Mouse (Mus musculus): ENCODE data around the gene Prr29. TPM values are rescaled to one million over a fixed set of nuclear protein-coding genes. Genes with fewer than 3 reads are reported as not detected.
A peak's percentile ranks its signal among the peaks of the same experiment; 100 is the strongest.

The Prr29 gene
- total RNA-seq, 2 experiments from 2014 or later: not detected

DNA sequence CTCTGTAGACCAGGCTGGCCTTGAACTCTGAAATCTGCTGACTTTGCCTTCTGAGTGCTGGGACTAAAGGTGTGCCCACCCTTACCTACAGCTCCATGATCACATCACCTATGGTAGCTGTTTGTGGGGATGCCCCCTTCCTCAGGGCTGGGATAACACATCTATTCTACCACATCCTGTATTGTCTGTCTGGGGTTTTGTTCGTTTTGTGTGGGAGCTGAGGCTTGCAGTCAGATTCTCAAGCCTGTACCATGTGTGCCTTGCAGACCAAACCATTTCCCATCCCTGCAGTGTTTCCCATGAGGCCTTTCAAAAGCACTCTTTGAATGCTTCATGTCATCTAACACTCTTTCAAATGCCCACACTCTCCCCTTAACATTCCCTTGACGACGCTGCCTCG is 13.3 kb upstream of the Prr29 start:
- intact Hi-C loops (cut with DNase I): no loop called here
- no peak for DNase-seq (ENCODE audit: low spot score in 2 of 2)

DNA sequence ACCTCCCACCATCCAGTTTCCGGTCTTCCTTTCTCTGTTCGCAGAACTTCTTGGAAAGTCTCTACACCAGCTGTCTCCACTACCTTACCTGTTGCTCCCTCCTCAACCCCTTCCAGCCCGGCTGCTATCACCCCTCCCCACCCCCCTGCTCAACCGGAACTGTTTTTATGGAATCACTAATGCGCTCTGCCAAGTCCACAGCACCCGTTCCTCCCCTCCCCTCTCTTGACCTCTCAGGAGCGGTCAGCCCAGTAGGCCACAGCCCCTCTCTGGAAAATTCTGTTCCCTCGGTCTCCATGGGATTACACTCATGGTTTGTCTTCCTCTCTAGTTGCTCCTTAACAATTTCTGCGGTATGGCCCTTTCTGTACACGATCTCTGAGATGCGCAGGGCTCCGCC is 12.1 kb upstream of the Prr29 start, which contains the start of gene Scn4a:
TSS of gene Scn4a (minus strand) at position 101 of the 400 bp plus-strand sequence.
- no peak for DNase-seq (ENCODE audit: low spot score in 2 of 2)
- intact Hi-C loops (cut with DNase I): no loop called here

DNA sequence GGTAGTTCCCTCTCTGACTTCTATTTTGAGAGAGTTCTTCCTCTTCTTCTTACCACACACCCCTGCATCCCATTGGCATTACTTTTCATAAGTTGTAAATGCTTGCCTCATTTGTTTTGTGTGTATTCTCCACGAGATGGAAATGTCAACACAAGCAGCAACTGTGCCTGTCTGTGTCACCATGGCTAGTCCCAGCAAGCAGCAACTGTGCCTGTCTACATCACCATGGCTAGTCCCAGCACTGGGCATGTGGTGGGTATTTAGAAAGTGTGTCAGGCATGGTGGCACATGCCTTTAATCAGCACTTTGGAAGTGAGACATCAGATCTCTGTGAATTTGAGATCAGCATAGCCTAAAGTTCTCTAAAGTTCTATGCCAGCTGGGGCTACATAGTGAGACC is 11.1 kb upstream of the Prr29 start:
- intact Hi-C loops (cut with DNase I): no loop called here
- no peak for DNase-seq (ENCODE audit: low spot score in 2 of 2)

DNA sequence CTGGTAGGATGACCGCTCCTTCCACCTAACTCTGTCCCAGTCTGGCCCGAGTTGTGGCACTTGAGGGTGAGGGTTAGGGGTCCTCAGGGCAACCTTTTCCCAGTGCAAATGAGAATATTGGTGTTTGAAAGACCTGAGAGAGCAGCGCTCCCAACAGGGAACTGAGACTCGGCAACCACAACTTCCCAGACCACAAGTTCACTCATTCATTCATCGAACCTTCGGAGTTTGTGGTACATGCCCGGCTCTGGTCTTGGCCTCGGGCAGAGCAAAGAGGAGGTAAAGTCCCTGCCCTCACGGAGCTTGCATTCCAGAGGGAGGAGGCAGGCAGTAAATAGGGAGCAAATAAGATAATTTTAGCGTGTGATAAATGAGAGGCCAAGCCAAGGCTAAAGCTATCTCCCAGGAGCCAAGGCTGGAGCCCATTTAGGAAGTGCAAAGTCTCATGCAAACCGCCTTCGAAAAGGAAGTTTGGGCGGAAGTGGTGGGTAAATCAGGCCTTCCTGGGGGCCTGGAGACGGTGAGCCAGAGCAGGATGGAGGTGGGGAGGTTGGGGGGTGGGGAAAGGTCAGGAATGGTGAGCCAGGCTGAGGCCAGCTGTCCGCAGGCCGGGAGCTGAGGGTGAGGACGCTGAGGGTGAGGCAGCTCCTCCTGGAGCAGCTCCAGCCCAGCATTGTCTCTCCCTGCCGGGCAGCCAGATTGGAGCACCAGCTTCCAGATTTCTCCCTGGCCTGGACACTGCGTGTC is 9.7 kb upstream of the Prr29 start:
- intact Hi-C loops (cut with DNase I): no loop called here
- DNase-seq (ENCODE audit: low spot score in 2 of 2): no peak

DNA sequence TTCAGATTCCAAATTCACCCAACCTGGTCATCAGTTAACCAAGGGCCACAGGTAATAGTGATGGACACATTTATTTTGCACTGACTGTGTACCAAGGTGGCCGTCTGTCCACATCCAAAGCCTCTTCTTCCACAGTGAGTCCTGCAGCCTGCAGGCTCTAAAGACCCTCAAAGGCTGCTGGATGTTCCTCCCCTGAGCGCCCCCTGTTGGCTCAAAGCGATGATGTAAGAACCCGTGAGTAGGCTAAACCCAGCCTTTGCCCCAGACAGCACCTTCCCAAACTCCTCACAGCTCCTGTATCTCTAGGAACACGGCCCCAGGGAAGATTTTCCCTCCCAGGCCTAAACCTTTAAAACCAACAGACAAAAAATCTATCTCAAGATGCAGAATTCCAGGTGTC is 5.9 kb upstream of the Prr29 start:
- intact Hi-C loops (cut with DNase I): no loop called here
- DNase-seq (ENCODE audit: low spot score in 2 of 2): no peak

DNA sequence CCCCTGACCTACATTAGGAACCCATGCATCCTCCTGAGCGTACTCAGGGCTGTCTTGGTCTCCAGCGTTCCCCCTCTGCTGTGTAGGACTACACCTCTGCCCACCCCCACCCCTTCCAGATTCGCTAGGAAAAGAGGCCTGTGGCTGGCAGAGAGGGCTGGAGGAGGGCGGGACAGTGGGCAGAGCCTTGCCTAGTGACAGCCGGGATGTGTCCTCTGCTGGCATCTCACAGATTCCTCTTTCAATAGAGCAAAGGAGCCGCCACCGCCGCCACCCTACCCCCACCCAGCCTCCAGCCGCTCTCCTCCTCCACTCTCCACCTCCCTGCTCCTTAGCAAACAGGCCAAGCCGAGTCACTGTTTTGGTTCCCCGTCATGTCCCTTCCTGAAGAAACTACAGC is 560 bp upstream of the Prr29 start:
- no peak for DNase-seq (ENCODE audit: low spot score in 2 of 2)
- intact Hi-C loops (cut with DNase I): loop anchor here (5.0 kb wide), 1 partner anchor 32 kb away; no protein-coding TSS in a partner anchor

DNA sequence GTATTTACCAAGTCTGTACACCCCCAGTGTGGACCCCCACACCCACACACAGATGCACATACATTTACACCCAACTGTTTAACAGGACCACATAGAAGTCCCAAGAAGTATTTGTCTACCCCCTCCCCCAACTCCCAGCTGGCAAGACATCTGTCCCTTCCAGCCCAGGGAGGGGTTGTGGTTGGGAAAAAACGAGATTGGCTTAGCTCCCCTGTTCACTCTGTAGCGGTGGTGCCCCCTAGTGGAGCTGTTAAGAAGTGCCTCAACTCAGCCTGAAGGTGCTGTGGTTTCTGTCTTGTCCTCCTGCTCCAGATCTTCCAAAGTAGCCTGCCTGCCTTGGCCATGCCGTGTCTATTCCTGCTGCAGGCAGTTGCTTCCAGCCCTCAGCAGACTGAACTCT is 1.0 kb downstream of the Prr29 start:
- intact Hi-C loops (cut with DNase I): loop anchor here (2.0 to 5.0 kb wide), 2 partner anchors 34 to 64 kb away; no protein-coding TSS in a partner anchor

DNA sequence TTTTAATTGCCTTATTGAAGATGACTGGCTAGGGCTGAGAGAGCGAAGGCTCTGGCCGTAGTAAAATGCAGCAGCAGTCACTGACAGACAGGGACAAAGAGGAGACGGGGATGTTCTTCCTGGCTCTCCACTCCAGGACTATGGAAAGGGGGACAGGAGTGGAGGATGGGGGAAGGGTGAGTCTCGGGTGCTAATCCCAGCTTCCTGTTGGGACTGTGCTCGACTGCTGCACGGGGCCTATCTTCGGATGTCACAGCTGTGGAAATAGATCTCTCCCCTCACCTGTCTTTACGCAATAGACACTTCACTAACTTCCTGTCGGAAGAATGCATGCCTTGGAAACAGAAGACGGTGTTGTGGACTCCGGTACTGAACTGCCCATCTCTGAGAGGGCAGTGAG is 8.7 kb downstream of the Prr29 start:
- intact Hi-C loops (cut with DNase I): no loop called here
- DNase-seq (ENCODE audit: low spot score in 2 of 2): no peak

More for the DNA sequence above, 1.0 kb downstream of the Prr29 start:
- peak; percentile 62 to 74 for DNase-seq (ENCODE audit: low spot score in 2 of 2)

DNA sequence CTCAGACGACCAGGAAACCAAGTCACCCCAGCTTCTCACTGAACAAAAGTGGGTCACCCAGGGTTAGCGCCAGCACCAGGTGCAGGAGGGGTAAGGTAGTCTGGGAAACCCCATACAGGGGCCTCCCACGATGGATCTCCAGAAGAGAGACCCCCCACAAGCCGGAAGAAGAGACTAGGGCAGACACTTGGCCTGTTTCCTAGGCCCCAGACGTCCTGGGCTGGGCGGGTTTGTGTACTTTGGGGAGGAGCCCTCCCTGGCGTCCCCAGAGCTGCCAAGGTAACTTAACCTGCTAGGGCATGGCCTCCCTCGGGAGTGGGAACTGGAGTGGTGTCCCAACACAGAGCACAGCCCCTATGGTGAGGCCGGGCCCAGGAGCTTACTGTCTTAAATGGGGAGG is 9.3 kb downstream of the Prr29 start:
- DNase-seq (ENCODE audit: low spot score in 2 of 2): no peak
- intact Hi-C loops (cut with DNase I): no loop called here

DNA sequence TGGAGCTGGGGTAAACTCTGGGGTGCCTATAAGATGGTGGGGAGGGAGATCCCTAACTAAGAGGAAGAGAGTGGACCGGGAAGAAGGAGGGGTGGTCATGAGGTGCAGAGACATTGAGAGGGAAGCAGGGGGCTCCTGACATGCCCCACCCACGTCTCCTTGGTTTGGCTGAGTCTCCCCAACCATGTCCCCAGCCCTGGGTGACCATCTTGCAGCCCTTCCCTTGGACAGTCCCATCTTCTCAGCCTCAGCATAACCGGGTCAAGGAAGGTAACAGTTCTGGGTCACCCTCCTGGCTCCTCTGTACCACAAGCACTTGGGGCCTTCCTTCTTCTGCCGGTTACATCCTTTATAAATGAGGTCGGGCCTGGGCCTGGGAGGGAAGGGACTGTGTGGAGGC is 9.7 kb downstream of the Prr29 start:
- intact Hi-C loops (cut with DNase I): no loop called here
- DNase-seq (ENCODE audit: low spot score in 2 of 2): no peak

DNA sequence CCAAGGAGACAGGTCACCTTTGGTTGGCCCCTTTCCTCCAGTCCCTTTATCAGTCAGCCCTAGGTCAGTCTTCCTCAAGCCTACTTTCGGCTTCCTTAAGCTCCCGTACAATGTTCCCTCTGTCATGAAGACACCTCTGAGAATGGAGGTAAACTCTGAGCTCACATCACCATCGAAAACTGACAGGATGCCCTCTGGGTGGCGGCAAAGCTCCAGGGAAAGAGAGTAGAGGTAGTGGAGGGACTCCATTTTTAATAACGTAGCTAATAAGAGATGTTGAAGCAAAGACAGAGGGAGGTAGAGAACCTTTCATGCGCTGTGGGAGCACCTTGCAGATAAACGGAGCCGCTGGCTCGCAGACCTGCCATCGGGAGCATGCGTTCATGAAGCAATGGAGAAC is 15.7 kb downstream of the Prr29 start:
- intact Hi-C loops (cut with DNase I): loop anchor here (5.0 kb wide), 1 partner anchor 54 kb away; no protein-coding TSS in a partner anchor
- DNase-seq (ENCODE audit: low spot score in 2 of 2): no peak

DNA sequence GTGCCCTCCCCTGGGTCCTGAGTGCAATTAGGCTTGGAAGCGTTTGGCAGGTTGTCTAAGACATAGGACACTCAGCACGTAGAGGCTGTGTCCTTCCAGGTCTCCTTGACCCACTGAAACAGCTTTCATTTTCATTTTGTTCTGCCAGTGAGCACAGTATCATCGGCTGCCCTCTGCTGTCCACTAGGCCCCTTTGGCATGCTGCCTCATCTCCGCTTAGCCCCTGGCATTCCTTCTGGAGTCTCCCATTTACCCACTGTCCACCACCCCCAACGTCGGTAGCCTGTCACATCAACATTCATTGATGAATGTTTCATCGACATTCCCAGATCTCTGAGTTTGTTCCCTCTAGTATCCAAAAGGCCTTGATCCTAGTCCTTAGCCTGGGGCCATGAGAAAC is 16.6 kb downstream of the Prr29 start:
- intact Hi-C loops (cut with DNase I): loop anchor here (5.0 kb wide), 1 partner anchor 55 kb away; no protein-coding TSS in a partner anchor

DNA sequence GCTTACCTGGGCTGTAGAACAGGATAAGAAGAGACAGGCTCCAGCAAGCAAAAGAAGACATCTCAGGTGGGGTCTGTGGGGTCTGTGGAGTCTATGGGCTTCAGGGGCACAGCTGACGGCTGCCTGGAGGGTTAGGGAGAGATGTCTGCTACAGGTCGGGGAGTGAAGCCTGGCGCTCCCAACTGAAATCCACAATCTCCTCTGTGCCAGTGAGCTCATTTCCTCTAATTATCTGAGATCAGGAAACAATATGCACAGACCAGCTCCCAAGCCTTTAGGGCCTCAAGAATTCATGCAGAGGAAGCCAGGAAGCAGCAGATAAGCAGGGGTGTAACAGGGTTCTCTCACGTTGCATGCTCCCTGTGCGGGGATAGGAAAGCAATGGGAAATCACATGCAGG is 17.2 kb downstream of the Prr29 start:
- intact Hi-C loops (cut with DNase I): loop anchor here (5.0 kb wide), 1 partner anchor 55 kb away; no protein-coding TSS in a partner anchor
- no peak for DNase-seq (ENCODE audit: low spot score in 2 of 2)

More for the DNA sequence above, 16.6 kb downstream of the Prr29 start:
- DNase-seq (ENCODE audit: low spot score in 2 of 2): no peak

DNA sequence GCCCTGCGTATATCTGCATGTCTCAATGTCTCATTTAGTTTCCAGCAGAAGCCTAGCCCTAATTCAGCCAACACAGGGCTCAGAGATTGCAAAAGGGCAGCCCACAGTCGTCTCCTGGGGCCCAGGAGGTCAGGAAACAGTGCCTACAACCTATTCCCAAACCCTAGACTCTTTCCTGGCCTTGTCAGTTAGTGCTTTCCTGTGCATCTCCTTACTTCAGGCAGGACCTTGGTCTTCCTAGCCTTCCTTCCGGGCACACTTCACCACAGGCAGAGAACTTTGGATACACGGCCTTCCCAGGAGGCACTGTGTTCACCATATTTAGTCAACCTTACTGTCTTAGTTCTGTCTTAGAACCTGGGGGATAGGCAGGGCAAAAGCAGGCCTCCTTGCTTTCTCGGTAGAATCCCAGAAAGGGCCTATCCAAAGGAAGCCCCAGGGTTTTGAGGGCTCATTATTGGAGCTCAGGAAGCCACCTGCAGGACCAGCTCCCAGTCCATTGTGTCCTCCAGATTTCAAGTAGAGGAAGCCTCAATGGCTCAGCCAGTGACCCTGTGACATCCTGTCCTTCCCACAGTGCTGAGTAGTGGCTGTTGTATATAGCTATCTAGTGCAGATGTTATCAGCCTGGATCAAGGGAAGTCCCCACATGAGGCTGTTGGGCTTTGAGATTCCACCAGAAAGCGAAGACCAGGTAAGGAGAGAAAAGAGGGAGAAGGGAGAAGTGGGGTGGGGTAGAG is 17.9 kb downstream of the Prr29 start:
- no peak for DNase-seq (ENCODE audit: low spot score in 2 of 2)
- intact Hi-C loops (cut with DNase I): loop anchor here (5.0 kb wide), 1 partner anchor 56 kb away; no protein-coding TSS in a partner anchor

DNA sequence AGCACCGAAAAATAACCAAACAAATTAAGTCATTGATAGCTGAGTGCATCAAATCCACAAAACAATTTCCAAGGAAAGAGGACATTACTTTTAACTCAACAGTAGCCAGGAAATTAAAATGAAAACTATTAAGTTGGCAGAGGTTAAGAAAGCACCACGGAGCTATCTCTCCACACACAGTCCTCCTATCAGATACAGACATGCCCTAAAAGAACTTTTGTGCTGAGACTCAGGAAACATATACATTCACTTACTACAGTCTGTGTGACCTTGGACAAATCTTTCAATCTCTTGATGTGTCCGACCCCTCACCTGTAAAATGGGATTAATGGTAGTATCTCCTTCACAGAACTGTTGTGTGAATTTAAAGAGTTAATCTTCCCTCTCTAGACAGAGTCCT is 21.1 kb downstream of the Prr29 start:
- DNase-seq (ENCODE audit: low spot score in 2 of 2): no peak
- intact Hi-C loops (cut with DNase I): no loop called here

DNA sequence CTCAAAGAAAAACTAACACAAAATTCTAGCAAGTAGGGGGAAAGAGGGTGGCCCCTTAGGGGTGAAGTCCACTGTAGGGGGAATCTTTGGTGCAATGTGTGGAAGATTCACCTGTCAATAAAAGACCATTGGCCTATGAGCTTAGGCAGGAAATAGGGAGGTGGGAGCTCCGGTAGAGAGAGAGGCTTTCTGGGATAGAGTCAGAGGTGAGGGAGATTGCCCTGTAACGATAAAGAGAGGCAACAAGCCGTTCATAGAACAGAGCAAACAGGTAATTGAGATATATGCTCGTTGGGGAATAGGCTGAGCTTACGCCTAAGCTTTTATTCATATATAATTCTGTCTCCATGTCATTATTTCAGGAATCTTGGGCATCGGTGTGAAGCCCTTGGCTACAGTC is 21.7 kb downstream of the Prr29 start:
- intact Hi-C loops (cut with DNase I): no loop called here
- DNase-seq (ENCODE audit: low spot score in 2 of 2): no peak

DNA sequence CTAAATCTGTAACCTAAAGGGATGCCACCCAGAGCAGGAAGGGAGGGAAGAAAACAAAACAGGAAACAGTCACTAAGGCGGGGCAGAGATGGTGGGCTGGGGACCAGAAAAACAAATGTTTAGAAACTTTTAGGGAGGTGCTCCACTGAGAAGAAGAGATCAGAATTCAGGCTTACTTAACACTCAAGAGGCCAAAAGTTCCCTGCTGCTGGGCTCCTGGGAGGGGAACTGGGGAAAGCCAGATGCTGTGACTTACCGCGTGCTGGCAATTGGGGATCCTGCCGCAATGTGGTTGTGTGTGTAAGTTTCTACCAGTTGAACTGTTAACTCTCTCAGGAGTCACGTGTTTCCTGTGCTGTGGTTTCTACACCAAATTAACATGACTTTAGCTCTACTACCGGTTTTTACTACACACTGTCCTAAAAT is 22.5 kb downstream of the Prr29 start, which contains the start of gene Icam2:
TSS of gene Icam2 (minus strand) at position 285 of the 426 bp plus-strand sequence.
- DNase-seq (ENCODE audit: low spot score in 2 of 2): no peak
- intact Hi-C loops (cut with DNase I): no loop called here

DNA sequence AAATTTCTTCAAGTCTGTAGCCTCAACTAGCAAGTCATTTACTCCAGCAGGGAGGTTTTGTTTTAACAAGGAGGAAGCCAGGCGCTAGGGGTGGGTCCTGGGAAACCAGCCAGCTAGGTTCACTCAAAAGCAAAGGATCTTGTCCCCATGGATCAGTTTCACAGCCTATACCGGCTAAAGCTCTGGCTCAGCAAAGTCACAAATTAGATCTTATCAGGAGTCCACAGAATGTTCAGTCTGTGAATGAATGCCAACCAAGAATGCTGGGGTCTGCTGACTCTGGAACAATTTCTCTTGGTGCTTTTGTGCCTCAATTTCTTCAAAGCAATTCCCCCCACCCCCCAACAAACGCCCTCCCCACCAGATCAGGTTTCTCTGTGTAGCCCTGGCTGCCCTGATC is 24.3 kb downstream of the Prr29 start:
- DNase-seq (ENCODE audit: low spot score in 2 of 2): no peak
- intact Hi-C loops (cut with DNase I): no loop called here

DNA sequence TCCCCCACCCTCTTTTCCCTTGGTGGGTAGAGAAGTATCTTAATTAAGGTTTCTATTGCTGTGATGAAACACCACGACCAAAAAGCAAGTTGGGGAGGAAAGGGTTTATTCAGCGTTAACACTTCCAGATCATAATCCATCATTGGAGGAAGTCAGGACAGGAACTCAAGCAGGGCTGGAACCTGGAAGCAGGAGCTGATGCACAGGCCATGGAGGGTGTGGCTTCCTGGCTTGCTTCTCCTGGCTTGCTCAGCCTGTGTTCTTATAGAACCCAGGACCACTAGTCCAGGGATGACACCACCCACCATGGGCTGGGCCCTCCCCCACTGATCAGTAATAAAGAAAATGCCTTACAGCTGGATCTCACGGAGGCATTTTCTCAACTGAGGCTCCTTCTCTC is 25.5 kb downstream of the Prr29 start:
- intact Hi-C loops (cut with DNase I): no loop called here
- no peak for DNase-seq (ENCODE audit: low spot score in 2 of 2)

DNA sequence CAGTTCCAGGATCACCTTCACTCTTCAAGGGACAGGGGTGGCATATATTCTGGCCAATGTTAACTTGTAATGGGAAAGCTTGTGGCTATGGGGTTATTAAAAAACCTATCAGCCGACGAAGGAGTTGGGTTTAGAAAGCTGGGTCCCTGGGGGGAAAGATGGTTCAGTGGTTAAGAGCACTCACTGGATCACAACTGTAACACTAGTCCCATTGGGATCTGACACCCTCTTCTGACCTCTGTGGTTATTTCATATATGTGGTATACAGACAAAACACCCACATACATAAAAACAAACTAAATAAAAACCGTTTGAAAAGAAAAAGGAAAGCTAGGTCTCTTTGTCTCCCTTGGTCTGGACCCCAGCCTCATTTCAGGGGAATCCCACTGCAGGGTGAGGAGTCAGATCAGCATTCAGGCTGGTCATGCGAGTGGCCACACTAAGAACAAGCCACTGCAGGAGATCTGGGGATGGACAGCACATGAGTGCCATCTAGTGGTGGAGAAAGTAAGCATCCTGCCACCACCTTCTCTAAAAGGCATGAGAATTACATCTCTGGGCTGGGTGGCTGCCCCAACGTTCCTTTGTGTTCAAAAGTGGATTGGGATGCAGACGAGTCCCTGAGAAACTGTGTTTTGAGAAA is 26.4 kb downstream of the Prr29 start:
- intact Hi-C loops (cut with DNase I): loop anchor here (1.0 kb wide), 1 partner anchor 89 kb away; no protein-coding TSS in a partner anchor

More for the DNA sequence above, 26.4 kb downstream of the Prr29 start:
- peak; percentile 60 to 66 for DNase-seq (ENCODE audit: low spot score in 2 of 2)
